Mouse (Mus musculus) layer of hippocampus, adult 8-10 months (tissue): ENCODE data around the gene Stmnd1. TPM values are rescaled to one million over a fixed set of nuclear protein-coding genes. Genes with fewer than 3 reads are reported as not detected.
"Not testable (repeated sequence)": the region's sequence is repeated elsewhere in the genome, so short reads cannot be mapped to it uniquely, and the experiment has no call there.

Experiments
- DNase-seq, 2 experiments: peaks; one replicate each; pipeline ENCODE4 v3.0.0; 2022; ENCODE audit warnings: low spot score in 2 of 2
- total RNA-seq, 4 experiments: library from RNA; stranded (reverse); gene quantifications; 2 replicates each; pipeline ENCODE4 v1.2.4; 2022

The Stmnd1 gene
- not detected for total RNA-seq

GRCm38 (mm10) chr13:46273453-46274110 lies at the start of gene Stmnd1:
Stmnd1 (plus strand) TSS chr13:46273721.
- no peak for DNase-seq

DNA sequence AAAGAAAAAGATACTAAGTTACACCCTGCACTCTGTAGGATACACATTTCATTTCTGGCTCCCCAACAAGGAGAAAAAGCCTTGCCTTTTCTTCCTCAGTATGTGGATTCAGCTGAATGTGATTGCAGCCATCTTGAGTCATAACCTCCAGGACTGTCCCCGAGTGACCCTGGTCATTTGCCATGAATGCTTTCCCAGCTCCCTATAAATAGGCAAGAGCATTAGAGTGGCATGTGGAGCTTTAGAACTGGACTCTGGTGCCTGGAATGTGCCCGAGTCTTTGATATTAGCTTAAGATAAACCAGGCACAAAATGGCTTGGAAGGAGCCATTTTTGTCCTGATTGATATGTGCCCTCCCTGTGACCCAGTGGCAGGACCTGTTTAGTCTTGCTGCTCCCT lies 46.6 kb upstream of the Stmnd1 start:
- DNase-seq = no peak

- peak; percentile 38 to 58 for DNase-seq
These were observed 46.0 kb upstream of the Stmnd1 start for GRCm38 (mm10) chr13:46227486-46227885.

GRCm38 (mm10) chr13:46228750-46229149 lies 44.8 kb upstream of the Stmnd1 start:
- not testable (repeated sequence) for DNase-seq

- no peak for DNase-seq
These were observed 41.9 kb upstream of the Stmnd1 start for GRCm38 (mm10) chr13:46231514-46232085.

DNA sequence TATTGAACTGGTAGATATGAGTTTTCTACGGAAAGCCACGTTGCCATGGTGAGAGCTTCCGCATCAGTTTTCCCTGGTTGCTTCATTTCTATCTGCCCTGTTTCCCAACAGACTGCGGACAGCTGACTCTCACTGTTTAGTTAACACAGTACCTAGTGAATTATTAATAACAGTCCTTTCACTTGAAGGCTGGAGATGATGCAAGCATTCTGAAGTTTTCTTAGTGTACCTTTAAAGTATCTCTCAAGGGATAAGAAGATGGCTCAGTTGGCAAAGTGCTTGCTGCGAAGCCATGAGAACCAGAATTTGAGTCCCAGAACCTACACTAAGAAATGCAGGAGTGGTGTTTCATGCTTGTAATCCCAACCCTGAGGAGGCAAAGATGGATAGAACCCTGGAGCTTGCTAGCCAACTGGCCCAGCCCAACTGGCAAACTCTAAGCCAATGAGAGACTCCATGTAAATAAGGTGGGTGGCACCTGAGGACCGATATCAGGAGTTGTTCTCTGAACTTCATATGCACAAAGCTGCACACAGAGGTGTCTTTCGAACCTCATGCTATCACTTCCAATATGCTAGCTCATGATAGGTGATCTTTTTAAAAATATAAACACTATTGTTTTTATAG lies 35.7 kb upstream of the Stmnd1 start:
- no peak for DNase-seq

DNA sequence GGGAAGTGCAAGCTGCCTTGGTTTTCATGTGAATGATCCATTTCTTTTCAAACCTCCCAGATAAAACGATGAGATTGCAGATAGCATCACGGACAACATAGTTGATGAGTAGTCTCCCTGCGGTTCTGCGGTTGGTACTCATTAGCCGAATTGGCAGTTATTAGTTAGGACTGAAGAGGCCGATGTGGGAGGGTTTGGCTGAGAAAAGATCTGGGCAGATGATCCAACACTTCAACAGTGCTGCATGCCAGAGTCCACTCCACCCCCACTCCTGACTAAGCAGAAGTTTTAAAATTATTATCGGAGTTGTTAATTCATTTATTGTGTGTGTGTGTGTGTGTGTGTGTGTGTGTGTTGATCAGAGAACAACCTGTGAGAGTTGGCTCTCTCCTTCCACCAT lies 34.7 kb upstream of the Stmnd1 start:
- DNase-seq = peak; percentile 60 to 62

DNA sequence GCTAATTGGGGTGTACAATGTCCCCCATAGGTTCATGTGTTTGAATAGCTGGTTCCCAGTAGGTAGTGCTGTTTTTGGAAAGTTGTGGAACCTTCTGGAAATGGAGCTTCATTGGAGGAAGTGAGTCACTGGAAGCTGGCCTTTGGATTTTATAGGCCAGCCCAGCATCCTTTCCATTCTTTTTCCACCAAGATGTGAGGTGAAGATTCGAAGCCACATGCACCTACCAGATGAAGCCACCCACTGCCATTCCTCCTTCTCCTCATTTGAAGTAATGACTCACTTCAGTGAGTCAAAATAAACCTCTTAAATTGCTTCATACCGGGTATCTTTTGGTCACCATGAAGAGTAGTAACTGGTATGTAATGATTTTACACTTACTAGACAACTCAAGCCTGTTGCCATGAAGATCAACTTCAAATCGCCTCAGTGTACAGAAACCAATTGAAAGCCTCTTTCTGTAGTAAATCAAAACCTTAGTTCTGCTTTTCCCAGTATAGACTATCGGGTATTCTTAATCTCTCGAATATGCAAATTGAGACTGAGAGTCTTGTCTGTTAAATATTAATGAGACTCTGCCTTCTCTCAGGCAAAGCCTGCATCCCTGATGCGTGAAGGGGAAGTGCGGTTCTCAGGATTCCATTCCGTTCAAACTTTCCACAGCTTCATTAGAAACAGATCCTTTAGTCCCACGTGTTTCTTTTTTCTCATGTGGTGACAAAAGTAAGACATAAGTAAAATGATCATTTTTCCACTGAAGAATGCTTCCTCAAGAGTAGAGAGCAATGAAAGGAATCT lies 31.9 kb upstream of the Stmnd1 start:
- no peak for DNase-seq

DNA sequence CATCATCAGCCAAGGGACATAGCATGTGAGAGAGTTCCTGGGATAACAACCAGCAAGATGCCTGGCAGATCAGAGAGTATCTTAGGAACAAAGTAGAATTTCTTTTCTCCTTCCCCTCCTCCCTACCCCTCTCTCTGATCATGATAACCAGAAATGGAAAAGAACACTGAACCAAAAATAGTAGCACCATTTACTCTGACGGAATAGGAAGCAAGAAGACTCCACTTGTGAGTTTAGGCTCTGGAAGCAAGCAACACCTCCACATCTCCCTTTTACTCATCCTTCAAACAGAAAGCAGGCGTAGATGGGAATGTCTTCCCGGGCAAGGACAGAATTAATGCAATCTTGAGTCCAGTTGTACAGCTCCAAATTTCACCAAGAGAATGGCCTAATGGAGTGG lies 19.8 kb upstream of the Stmnd1 start:
- DNase-seq = no peak

DNA sequence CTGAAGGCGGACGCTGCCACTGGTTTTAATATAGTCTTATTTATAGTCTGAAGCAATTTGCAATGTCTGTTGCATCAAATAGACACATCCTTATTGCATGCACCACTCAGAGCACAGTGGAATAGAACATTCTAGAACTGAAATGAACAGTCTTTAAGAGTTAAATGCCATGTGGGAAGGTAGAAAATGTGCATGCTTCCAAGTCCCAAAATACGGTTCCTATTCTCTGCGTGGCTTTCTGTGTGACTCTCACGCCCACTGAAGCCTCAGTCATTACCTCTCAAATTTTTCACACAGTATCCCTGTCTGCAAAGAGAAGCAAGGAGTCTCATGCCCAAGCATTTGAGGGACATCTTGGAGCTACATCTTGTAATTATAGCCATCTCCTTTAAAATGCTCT lies 19.4 kb upstream of the Stmnd1 start:
- DNase-seq = no peak

DNA sequence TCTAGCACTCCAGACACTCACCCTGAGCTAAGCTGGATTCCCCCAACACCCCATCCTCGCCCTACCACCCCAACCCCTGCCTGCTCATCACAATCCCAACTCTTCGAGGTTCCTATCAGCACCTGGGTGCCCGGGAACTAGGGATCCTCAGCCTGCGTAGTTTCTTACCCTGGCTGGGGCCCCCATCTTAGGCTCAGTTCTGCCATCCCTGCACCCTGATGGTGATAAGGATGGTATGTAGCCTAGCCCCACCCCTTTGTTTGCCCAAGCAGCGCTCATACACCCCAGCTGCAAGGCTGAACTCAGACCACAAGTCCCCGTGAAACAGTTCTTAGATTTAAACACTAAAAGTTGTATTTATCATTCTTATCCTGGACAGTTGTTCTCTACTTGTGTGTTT lies 17.9 kb upstream of the Stmnd1 start:
- DNase-seq = no peak

DNA sequence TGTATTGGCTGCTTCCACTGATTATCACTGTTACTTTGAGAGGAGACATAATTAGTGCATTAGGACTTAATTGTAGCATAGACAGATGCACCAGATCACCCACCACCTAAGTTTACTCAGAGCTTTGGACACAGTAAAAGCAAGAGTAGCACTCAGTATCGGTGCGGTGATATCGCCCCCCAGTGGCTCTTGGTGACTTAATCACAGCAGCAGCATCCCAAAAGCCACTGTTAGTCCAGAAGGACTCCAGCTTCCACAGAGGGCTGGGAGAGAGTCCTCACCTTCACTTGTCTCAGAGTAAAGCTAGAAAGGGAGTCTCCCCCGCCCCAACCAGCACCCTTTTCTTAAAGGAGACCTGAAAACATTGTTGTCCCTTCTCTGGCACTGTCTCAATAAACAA lies 15.7 kb upstream of the Stmnd1 start:
- DNase-seq = peak; percentile 50 to 78

- no peak for DNase-seq
These were observed 14.0 kb upstream of the Stmnd1 start for GRCm38 (mm10) chr13:46259526-46259925.

DNA sequence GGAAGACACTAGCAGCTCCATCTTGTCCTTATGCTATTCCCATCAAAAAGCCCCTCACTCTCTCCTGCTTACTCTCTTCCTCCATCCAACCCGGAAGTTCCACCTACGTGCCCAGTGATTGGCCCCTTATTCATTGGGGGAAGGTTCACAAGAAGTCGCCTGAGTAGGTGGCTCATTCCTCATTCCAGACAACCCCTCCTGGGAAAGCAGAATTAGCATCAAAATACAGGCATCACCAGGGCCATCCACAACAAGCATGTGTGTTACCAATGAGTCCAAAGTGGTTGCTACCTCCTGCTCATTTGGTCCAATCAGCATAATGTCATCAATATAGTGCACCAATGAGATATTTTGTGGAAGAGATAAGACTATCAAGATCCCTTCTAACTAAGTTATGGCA lies 12.3 kb upstream of the Stmnd1 start:
- DNase-seq = no peak

DNA sequence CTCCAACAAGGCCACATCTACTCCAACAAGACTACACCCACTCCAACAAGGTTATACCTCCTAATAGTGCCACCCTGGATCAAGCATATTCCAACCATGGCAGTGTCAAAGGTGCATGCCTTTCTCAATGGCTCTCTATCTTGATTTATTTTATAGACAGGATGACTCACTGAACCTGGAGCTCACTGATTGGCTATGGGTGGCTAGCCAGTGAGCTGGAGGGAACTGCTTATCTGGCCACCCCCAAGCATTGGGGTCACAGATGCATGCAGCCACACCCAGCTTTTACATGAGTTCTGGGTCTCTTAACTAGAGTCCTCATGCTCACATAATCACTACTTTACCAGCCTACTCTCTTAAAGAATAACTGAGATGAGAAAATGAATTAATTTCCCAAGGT lies 5.7 kb upstream of the Stmnd1 start:
- DNase-seq = no peak

GRCm38 (mm10) chr13:46268341-46268740 lies 5.2 kb upstream of the Stmnd1 start:
- DNase-seq = no peak

- DNase-seq = peak; percentile 61 to 76
These were observed 4.6 kb upstream of the Stmnd1 start for GRCm38 (mm10) chr13:46268815-46269445.

- no peak for DNase-seq
These were observed 589 bp upstream of the Stmnd1 start for GRCm38 (mm10) chr13:46272811-46273452.

GRCm38 (mm10) chr13:46275701-46276100 lies 2.2 kb downstream of the Stmnd1 start:
- DNase-seq = peak; percentile 46 to 54

DNA sequence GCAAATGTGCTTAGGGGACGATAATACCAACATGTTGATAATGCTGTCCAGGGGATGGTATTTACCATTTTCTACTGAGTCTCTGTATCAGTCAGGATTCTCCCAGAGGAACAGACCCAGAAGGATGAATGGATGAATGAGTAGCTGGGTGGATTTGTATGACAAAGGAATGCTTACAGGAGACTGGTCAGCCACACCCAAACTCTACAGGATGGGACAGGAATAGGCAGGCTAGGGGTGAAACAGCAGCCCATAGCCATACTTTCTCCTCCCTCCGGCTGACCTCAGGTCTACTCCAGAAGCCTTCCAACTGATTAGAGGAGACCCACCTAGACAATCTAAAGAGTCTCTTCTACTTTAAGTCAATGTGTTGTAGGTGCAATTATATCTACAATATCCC lies 9.0 kb downstream of the Stmnd1 start:
- DNase-seq = no peak

DNA sequence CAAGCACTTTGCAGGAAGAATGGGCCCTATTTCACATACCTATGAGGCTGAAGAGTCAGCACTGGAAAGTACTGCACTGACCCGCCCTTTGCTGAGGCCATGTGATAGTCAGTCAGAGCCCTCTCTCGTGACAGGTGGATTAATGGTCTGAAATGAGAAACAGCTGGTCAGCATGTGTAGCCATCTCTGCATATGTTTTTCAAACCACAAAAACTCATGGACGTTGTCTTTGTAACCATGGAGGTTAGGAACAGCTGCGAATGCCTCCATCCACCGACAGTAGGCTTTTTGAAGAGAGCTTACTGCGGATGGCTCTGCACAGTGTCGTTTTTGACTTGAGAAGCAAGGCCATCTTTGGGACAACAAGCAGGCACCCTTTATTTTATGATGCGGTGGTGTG lies 14.3 kb downstream of the Stmnd1 start:
- no peak for DNase-seq
